Mouse (Mus musculus): ENCODE results near the gene Pou6f2.

DNA sequence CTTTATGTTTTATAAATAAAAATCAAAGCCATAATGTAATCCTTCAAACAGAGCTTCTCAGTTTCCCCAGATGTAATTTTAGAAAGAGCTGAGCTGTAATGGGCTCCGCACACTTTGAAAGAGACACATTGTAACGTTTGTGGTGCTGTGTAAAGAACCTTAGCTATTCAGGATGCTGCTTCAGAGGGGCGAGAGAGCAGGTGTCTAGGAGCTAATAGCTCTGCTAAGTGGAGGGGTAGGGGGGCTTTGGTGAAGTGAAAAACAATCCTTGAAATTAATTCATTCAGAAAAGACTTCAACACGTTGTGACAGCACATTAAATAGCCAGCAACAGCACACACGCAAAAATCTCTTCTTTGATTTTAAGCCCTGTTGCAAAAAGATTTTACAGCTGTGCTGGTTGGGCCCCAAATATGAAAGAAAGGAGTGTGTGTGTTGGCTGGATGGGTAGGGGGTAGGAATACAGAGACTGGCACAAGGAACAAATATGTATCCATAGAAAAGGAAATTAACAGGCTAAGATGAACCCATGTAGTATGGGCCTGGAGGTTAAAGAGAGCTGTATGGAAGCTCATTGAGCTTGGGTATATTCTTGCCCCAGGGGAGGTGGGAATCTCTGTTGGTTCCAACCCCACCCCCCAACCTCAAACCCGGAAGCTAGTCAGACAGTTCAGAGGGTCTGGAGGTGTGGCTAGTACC lies 73.4 kb downstream of the Pou6f2 start:
- TF ChIP-seq ZMIZ1 (IDR thresholded peaks at IDR 0.05; ENCODE audit: low read depth, low read length) (no peak), MAX (IDR thresholded peaks at IDR 0.05; ENCODE audit: low read length) (no peak), USF1 (IDR thresholded peaks at IDR 0.05; ENCODE audit: low read depth, low read length) (no peak)

Data from MEL (cell line).